Comparison of ENCODE assay signal across 8 mouse cellular contexts in the genomic region with DNA sequence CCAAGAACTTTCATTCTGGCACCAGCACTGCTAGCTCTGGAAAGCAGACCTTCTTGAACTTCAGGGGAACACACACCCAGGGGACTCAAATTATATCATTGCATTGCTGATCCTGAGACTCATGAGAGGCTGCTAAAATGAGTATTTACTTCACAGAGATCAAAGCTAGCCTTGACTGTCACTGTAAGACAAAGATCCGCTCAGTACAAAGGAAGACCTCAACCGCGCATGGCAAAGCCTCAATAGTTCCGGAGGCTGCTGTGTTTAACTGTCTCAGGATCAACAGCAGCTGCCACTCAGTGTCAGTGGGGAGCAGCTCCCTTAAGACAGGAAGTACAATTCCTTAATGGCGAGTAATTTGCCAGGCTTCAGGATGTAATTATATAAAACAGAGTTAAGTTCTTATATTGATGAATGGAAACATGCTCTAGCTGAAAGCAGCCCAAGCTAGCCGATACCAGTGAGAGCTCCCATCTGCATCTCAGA.
DNase-seq lines count a peak whose midpoint lies in the region; ATAC-seq lines count a peak whose summit lies in the region.

No protein-coding gene starts in this region.

- WGBS in forebrain, embryonic 16.5 days: 3% methylated on average over 6 of the region's 6 CpGs
- 9% methylated on average over 6 of the region's 6 CpGs for WGBS in midbrain, embryonic 13.5 days
- 70% methylated on average over 6 of the region's 6 CpGs for WGBS in heart, embryonic 11.5 days (ENCODE audit: insufficient replicate concordance)

- H3K27me3 ChIP-seq in forebrain, embryonic 16.5 days (replicated peaks; ENCODE audit: control insufficient read depth, insufficient read depth, low read length): no peaks in the 10 kb centered on the region
- H3K27me3 ChIP-seq in midbrain, embryonic 13.5 days: no peaks in the 10 kb centered on the region
- no peaks in the 10 kb centered on the region for H3K27me3 ChIP-seq in heart, embryonic 11.5 days (ENCODE audit: control insufficient read depth, insufficient read depth, low read length)

- H3K27ac ChIP-seq in forebrain, embryonic 16.5 days (ENCODE audit: low read length): no peak overlapping the region
- no peak overlapping the region for H3K27ac ChIP-seq in midbrain, embryonic 13.5 days
- H3K27ac ChIP-seq in heart, embryonic 11.5 days (ENCODE audit: low read depth, low read length): no peak overlapping the region

- no peaks in the 10 kb centered on the region for H3K9me3 ChIP-seq in forebrain, embryonic 16.5 days (ENCODE audit: control insufficient read depth, low read length)
- H3K9me3 ChIP-seq in midbrain, embryonic 13.5 days: no peaks in the 10 kb centered on the region
- H3K9me3 ChIP-seq in heart, embryonic 11.5 days (replicated peaks; ENCODE audit: control insufficient read depth, low read length): no peaks in the 10 kb centered on the region

- H3K4me2 ChIP-seq in forebrain, embryonic 16.5 days (ENCODE audit: low read length): peak overlapping the region; percentile 30; the same call in 1 of the 2 replicates
- H3K4me2 ChIP-seq in midbrain, embryonic 13.5 days (replicated peaks): 0 out of 2 replicates have a peak overlapping the region, but pooled peaks have one; percentile 4
- no peak overlapping the region for H3K4me2 ChIP-seq in heart, embryonic 11.5 days

- peak; percentile 90 for ATAC-seq in forebrain, embryonic 16.5 days
- peak; percentile 83 for ATAC-seq in midbrain, embryonic 13.5 days
- no peak for ATAC-seq in heart, embryonic 11.5 days (replicated peaks; ENCODE audit: insufficient number of reproducible peaks, low FRiP score, low TSS enrichment)

- no peak overlapping the region for H3K4me3 ChIP-seq in forebrain, embryonic 16.5 days (replicated peaks; ENCODE audit: low read length)
- no peak overlapping the region for H3K4me3 ChIP-seq in midbrain, embryonic 13.5 days (replicated peaks)
- H3K4me3 ChIP-seq in heart, embryonic 11.5 days (ENCODE audit: low read depth, low read length): no peak overlapping the region

- DNase-seq in adrenal gland, adult (ENCODE audit: inconsistent age in 2 of 2, low spot score in 1 of 2): peak; percentile 27 to 78
- no peak for DNase-seq in adrenal gland, postnatal 25 days
- peak; percentile 22 for DNase-seq in ZHBTc4 (ENCODE audit: low read depth, low spot score)
- DNase-seq in heart, postnatal 25 days (ENCODE audit: low spot score): no peak
- no peak for DNase-seq in cerebellum, adult 11 months

- H3K4me1 ChIP-seq in forebrain, embryonic 16.5 days (replicated peaks; ENCODE audit: control insufficient read depth, insufficient read depth, low read length): peaks cover 12% of the 10 kb centered on the region
- H3K4me1 ChIP-seq in midbrain, embryonic 13.5 days (replicated peaks): peaks cover 20% of the 10 kb centered on the region
- peaks cover 2% of the 10 kb centered on the region; the same call in 1 of the 2 replicates for H3K4me1 ChIP-seq in heart, embryonic 11.5 days (ENCODE audit: control insufficient read depth, insufficient read depth, low read length)

- no peaks in the 10 kb centered on the region for H3K36me3 ChIP-seq in forebrain, embryonic 16.5 days (ENCODE audit: control insufficient read depth, insufficient read depth)
- H3K36me3 ChIP-seq in midbrain, embryonic 13.5 days: no peaks in the 10 kb centered on the region
- H3K36me3 ChIP-seq in heart, embryonic 11.5 days (ENCODE audit: control insufficient read depth, insufficient read depth, low read length): no peaks in the 10 kb centered on the region

- intact Hi-C loops in heart, postnatal 25 days (cut with DNase I): no loop called here

- H3K9ac ChIP-seq in forebrain, embryonic 16.5 days (replicated peaks; ENCODE audit: low read depth, low read length): no peak overlapping the region
- H3K9ac ChIP-seq in midbrain, embryonic 13.5 days (replicated peaks): no peak overlapping the region
- no peak overlapping the region for H3K9ac ChIP-seq in heart, embryonic 11.5 days (ENCODE audit: low read depth, low read length)

Comparison
In these comparisons a context has a peak if more than half of its experiments do, and no peak if none do; other contexts are left out.
1. DNase-seq: peak in adrenal gland, adult (2 of 2) and ZHBTc4 (single experiment); none in adrenal gland, postnatal 25 days (single experiment), heart, postnatal 25 days (single experiment) and cerebellum, adult 11 months (single experiment).